Mouse (Mus musculus): Measurements from ENCODE around the gene Mrpl45.
A peak's percentile ranks its signal among the peaks of the same experiment; 100 is the strongest.

Gene Mrpl45

GRCm38 (mm10) chr11:97362943-97363643 lies 47.6 kb downstream of the Mrpl45 start:
- no peak for DNase-seq (ENCODE audit: low read depth, low spot score)

- DNase-seq (ENCODE audit: low read depth, low spot score): no peak
These were observed 48.1 kb downstream of the Mrpl45 start for GRCm38 (mm10) chr11:97363644-97363995.

GRCm38 (mm10) chr11:97365556-97365955 lies 50.0 kb downstream of the Mrpl45 start:
- DNase-seq (ENCODE audit: low read depth, low spot score): no peak

- DNase-seq (ENCODE audit: low read depth, low spot score): no peak
These were observed 53.0 kb downstream of the Mrpl45 start for GRCm38 (mm10) chr11:97368501-97368900.

GRCm38 (mm10) chr11:97370329-97371091 lies 55.0 kb downstream of the Mrpl45 start:
- peak; percentile 72 for DNase-seq (ENCODE audit: low read depth, low spot score)

- no peak for DNase-seq (ENCODE audit: low read depth, low spot score)
These were observed 56.8 kb downstream of the Mrpl45 start for GRCm38 (mm10) chr11:97372159-97372864.

GRCm38 (mm10) chr11:97373402-97373801 lies 57.9 kb downstream of the Mrpl45 start:
- DNase-seq (ENCODE audit: low read depth, low spot score): no peak

All from telencephalon, adult 2 months (tissue).